Mouse (Mus musculus) midbrain, embryonic 10.5 days (tissue): Measurements from ENCODE around the gene Olfr1160. TPM values are rescaled to one million over a fixed set of nuclear protein-coding genes. Genes with fewer than 3 reads are reported as not detected.
"Not testable (repeated sequence)": the region's sequence is repeated elsewhere in the genome, so short reads cannot be mapped to it uniquely, and the experiment has no call there.

Experiments used
- DNase-seq: peaks from one replicate; pipeline ENCODE4 v3.0.0-alpha.2; 2017; ENCODE audit warnings: low spot score
- H3K27ac ChIP-seq: fragments of 300-500 bp; sonication (generic); replicated peaks from 2 replicates; pipeline ENCODE4 v1.5.1; 2016; ENCODE audit warnings: mild to moderate bottlenecking
- H3K27me3 ChIP-seq: fragments of 300-500 bp; sonication (generic); 2 replicates; pipeline ENCODE4 v1.6.1; 2016; ENCODE audit warnings: low read depth, mild to moderate bottlenecking; ENCODE audit not compliant: poor library complexity, severe bottlenecking
- H3K36me3 ChIP-seq: fragments of 300-500 bp; sonication (generic); 2 replicates; pipeline ENCODE4 v1.6.1; 2016; ENCODE audit warnings: mild to moderate bottlenecking, moderate library complexity
- H3K4me1 ChIP-seq: fragments of 300-500 bp; sonication (generic); 2 replicates; pipeline ENCODE4 v1.6.1; 2016
- H3K4me3 ChIP-seq: fragments of 300-500 bp; sonication (generic); 2 replicates; pipeline ENCODE4 v1.5.1; 2016; ENCODE audit warnings: mild to moderate bottlenecking, moderate library complexity
- H3K9me3 ChIP-seq: fragments of 300-500 bp; sonication (generic); replicated peaks from 2 replicates; pipeline ENCODE4 v1.6.1; 2016; ENCODE audit warnings: mild to moderate bottlenecking
- WGBS: fragments of 180-500 bp; shearing (Covaris S2); methylation state at CpG from one replicate; pipeline ENCODE4 v1.1.7; 2016; 5-methylcytosine and 5-hydroxymethylcytosine counted together
- polyA plus RNA-seq: library from polyadenylated mRNA; unstranded; fragments of >200 nt; fragmentation: Nextera tagmentation; extraction: Ambion mirVana; gene quantifications from 2 replicates; pipeline ENCODE4 v1.2.1, GENCODE M21; 2016

Olfr1160 gene
- not detected in 2 replicates for polyA plus RNA-seq

- Histone ChIP-seq H3K27ac (no peak within 1 kb of the TSS), H3K4me3 (no peak within 1 kb of the TSS), H3K27me3 (no peaks in the 10 kb centered on the region), H3K9me3 (no peaks in the 10 kb centered on the region), H3K36me3 (no peaks in the 10 kb centered on the region), H3K4me1 (no peaks in the 10 kb centered on the region)
- no peak for DNase-seq
Observed at GRCm38 (mm10) chr2:88007515-88008318, at the start of gene Olfr1160. Gene Olfr1160 (minus strand): TSS chr2:88008268.

GRCm38 (mm10) chr2:88051029-88051428 lies 43.0 kb upstream of the Olfr1160 start, which contains the start of gene Olfr1162:
Gene Olfr1162 (minus strand): TSS chr2:88051129.
- H3K4me1 ChIP-seq: no peaks in the 10 kb centered on the region
- no peaks in the 10 kb centered on the region for H3K9me3 ChIP-seq
- no peak within 1 kb of the TSS for H3K27ac ChIP-seq
- no peak within 1 kb of the TSS for H3K4me3 ChIP-seq
- WGBS: 90% methylated on average over 1 of the region's 1 CpGs
- DNase-seq: no peak
- H3K36me3 ChIP-seq: no peaks in the 10 kb centered on the region
- H3K27me3 ChIP-seq: no peaks in the 10 kb centered on the region

GRCm38 (mm10) chr2:88037599-88037998 lies 29.5 kb upstream of the Olfr1160 start, which contains the start of gene Olfr73:
Gene Olfr73 (minus strand): TSS chr2:88037699.
- H3K4me1 ChIP-seq: no peaks in the 10 kb centered on the region
- H3K9me3 ChIP-seq: no peaks in the 10 kb centered on the region
- no peak for DNase-seq

GRCm38 (mm10) chr2:88022474-88022873 lies 14.4 kb upstream of the Olfr1160 start, which contains the start of gene Olfr1161:
Gene Olfr1161 (plus strand): TSS chr2:88022774.
- not testable (repeated sequence) for H3K36me3 ChIP-seq, H3K4me1 ChIP-seq, H3K27ac ChIP-seq, H3K27me3 ChIP-seq, H3K9me3 ChIP-seq, H3K4me3 ChIP-seq, DNase-seq
- WGBS: 81% methylated on average over 1 of the region's 1 CpGs

More at GRCm38 (mm10) chr2:88037599-88037998, 29.5 kb upstream of the Olfr1160 start, which contains the start of gene Olfr73:
- no peak within 1 kb of the TSS for H3K4me3 ChIP-seq
- H3K27me3 ChIP-seq: no peaks in the 10 kb centered on the region
- no peak within 1 kb of the TSS for H3K27ac ChIP-seq
- no peaks in the 10 kb centered on the region for H3K36me3 ChIP-seq

GRCm38 (mm10) chr2:87989813-87990212 lies 18.3 kb downstream of the Olfr1160 start, which contains the start of gene Olfr1158:
Gene Olfr1158 (plus strand): TSS chr2:87990113.
- H3K4me1 ChIP-seq: no peaks in the 10 kb centered on the region
- H3K9me3 ChIP-seq: no peaks in the 10 kb centered on the region
- H3K27ac ChIP-seq: no peak within 1 kb of the TSS
- no peaks in the 10 kb centered on the region for H3K36me3 ChIP-seq
- H3K4me3 ChIP-seq: no peak within 1 kb of the TSS
- no peaks in the 10 kb centered on the region for H3K27me3 ChIP-seq
- DNase-seq: no peak

- WGBS: 80% methylated on average over 3 of the region's 3 CpGs
- no peak within 1 kb of the TSS for H3K27ac ChIP-seq
- H3K4me1 ChIP-seq: no peaks in the 10 kb centered on the region
- no peak for DNase-seq
- H3K27me3 ChIP-seq: no peaks in the 10 kb centered on the region
- no peak within 1 kb of the TSS for H3K4me3 ChIP-seq
- H3K36me3 ChIP-seq: no peaks in the 10 kb centered on the region
- no peaks in the 10 kb centered on the region for H3K9me3 ChIP-seq
Observed at GRCm38 (mm10) chr2:87974563-87974962, 33.5 kb downstream of the Olfr1160 start, which contains the start of gene Olfr74. Gene Olfr74 (minus strand): TSS chr2:87974663.

- Histone ChIP-seq H3K27me3 (no peaks in the 10 kb centered on the region), H3K4me1 (no peaks in the 10 kb centered on the region), H3K9me3 (no peaks in the 10 kb centered on the region), H3K4me3 (no peak within 1 kb of the TSS), H3K27ac (no peak within 1 kb of the TSS), H3K36me3 (no peaks in the 10 kb centered on the region)
- WGBS: 97% methylated on average over 4 of the region's 4 CpGs
- DNase-seq: no peak
Observed at GRCm38 (mm10) chr2:87968199-87968598, 39.9 kb downstream of the Olfr1160 start, which contains the start of gene Olfr1157. Gene Olfr1157 (minus strand): TSS chr2:87968299.

GRCm38 (mm10) chr2:87953000-87953399 lies 55.1 kb downstream of the Olfr1160 start, which contains the start of gene Olfr1156:
Gene Olfr1156 (minus strand): TSS chr2:87953100.
- Histone ChIP-seq H3K4me3 (no peak within 1 kb of the TSS), H3K27ac (no peak within 1 kb of the TSS), H3K36me3 (no peaks in the 10 kb centered on the region), H3K27me3 (no peaks in the 10 kb centered on the region), H3K9me3 (no peaks in the 10 kb centered on the region), H3K4me1 (no peaks in the 10 kb centered on the region)
- DNase-seq: no peak

Other genes with a start within 250 kb of the Olfr1160 start
- not detected in 2 replicates for gene Olfr152, start 228.8 kb downstream of the Olfr1160 start, polyA plus RNA-seq
- gene Olfr1143, start 207.7 kb downstream of the Olfr1160 start, polyA plus RNA-seq: not detected in 2 replicates
- gene Olfr1145, start 198.4 kb downstream of the Olfr1160 start, polyA plus RNA-seq: not detected in 2 replicates
- gene Olfr1148, start 177.7 kb downstream of the Olfr1160 start, polyA plus RNA-seq: not detected in 2 replicates
- gene Olfr1150-ps1, start 164.3 kb downstream of the Olfr1160 start, polyA plus RNA-seq: not detected in 2 replicates
- gene Olfr1151, start 152.4 kb downstream of the Olfr1160 start, polyA plus RNA-seq: not detected in 2 replicates
- 0.01 and 0.02 TPM in 2 replicates for gene Olfr1152, start 141.8 kb downstream of the Olfr1160 start, polyA plus RNA-seq
- not detected in 2 replicates for gene Olfr1153, start 113.3 kb downstream of the Olfr1160 start, polyA plus RNA-seq
- not detected in 2 replicates for gene Olfr1154, start 103.1 kb downstream of the Olfr1160 start, polyA plus RNA-seq
- not detected in 2 replicates for gene Olfr1155, start 63.1 kb downstream of the Olfr1160 start, polyA plus RNA-seq
- not detected in 2 replicates for gene Olfr1156, start 55.2 kb downstream of the Olfr1160 start, polyA plus RNA-seq
- not detected in 2 replicates for gene Olfr1157, start 40.0 kb downstream of the Olfr1160 start, polyA plus RNA-seq
- not detected in 2 replicates for gene Olfr74, start 33.6 kb downstream of the Olfr1160 start, polyA plus RNA-seq
- gene Olfr1158, start 18.2 kb downstream of the Olfr1160 start, polyA plus RNA-seq: not detected in 2 replicates
- not detected in 2 replicates for gene Olfr1161, start 14.5 kb upstream of the Olfr1160 start, polyA plus RNA-seq
- not detected in 2 replicates for gene Olfr73, start 29.4 kb upstream of the Olfr1160 start, polyA plus RNA-seq
- not detected in 2 replicates for gene Olfr1162, start 42.9 kb upstream of the Olfr1160 start, polyA plus RNA-seq
- gene Olfr1163, start 63.6 kb upstream of the Olfr1160 start, polyA plus RNA-seq: not detected in 2 replicates
- not detected in 2 replicates for gene Olfr1164, start 85.7 kb upstream of the Olfr1160 start, polyA plus RNA-seq
- not detected in 2 replicates for gene Olfr1166, start 120.0 kb upstream of the Olfr1160 start, polyA plus RNA-seq
- not detected in 2 replicates for gene Olfr1167, start 146.9 kb upstream of the Olfr1160 start, polyA plus RNA-seq
- gene Olfr1168, start 173.6 kb upstream of the Olfr1160 start, polyA plus RNA-seq: not detected in 2 replicates
- not detected in 2 replicates for gene Olfr1170, start 220.1 kb upstream of the Olfr1160 start, polyA plus RNA-seq